Mouse (Mus musculus): ENCODE measurements around the gene Actr8. TPM values are rescaled to one million over a fixed set of nuclear protein-coding genes. Genes with fewer than 3 reads are reported as not detected.

The Actr8 gene
- polyA plus RNA-seq, 1 experiment from 2014 or later, result 60.0 TPM

DNA sequence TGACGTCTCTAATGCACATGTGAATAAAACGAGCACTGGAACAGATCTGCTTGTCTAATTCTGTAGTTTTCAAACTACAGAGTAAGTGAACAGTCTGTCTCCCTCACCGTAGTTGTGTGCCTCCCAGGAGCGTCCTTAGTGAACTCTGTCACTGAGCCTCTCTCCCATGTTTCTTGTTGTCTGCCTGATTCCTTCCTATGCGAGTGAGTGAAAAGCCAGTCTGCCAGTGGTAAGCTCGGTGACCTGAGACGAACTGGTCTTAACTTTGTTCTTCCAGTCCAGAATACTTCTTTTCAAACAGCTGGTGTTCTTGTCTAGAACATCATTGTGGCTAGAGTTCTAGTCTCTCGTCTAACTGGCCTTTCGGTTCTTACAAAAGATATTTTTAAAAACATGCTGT lies 9.6 kb downstream of the Actr8 start:
- no peak overlapping the region for H3K9ac ChIP-seq
- H3K4me1 ChIP-seq (replicated peaks; ENCODE audit: control insufficient read depth, insufficient read depth, low read length), result no peaks in the 10 kb centered on the region
- peaks cover 100% of the 10 kb centered on the region for H3K36me3 ChIP-seq (replicated peaks; ENCODE audit: control insufficient read depth, insufficient read depth)
- H3K9me3 ChIP-seq (ENCODE audit: control insufficient read depth, low read length), result no peaks in the 10 kb centered on the region
- whole genome bisulfite sequencing, result 95% methylated on average over 9 of the region's 9 CpGs
- H3K4me3 ChIP-seq (replicated peaks; ENCODE audit: low read length), result no peak overlapping the region
- ATAC-seq (ENCODE audit: low FRiP score) (no peak), DNase-seq (ENCODE audit: low spot score) (no peak)
- H3K4me2 ChIP-seq (replicated peaks), result no peak overlapping the region
- H3K27me3 ChIP-seq (ENCODE audit: control insufficient read depth, insufficient read depth, low read length), result no peaks in the 10 kb centered on the region
- no peak overlapping the region for H3K27ac ChIP-seq

DNA sequence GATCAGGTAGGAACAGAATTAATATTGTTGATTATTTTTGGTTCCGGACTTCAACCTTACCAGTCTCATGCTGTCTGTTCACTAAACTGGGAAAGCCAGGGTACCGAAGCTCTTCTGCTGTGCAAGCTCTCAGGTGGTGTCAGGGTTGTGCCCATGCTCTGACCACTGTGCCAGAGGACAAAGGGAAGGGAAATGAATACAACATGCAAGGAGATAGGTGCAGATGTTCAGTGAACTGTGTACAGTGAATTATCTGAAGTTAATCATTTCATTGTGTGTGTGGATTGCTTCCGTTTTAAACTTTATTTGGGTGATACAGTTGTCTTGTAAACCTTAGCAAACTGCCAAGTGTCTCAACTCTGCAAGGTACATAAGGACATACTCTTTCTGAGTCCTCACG lies 10.2 kb downstream of the Actr8 start:
- Histone ChIP-seq H3K9me3 (ENCODE audit: control insufficient read depth, low read length) (no peaks in the 10 kb centered on the region), H3K4me1 (replicated peaks; ENCODE audit: control insufficient read depth, insufficient read depth, low read length) (no peaks in the 10 kb centered on the region), H3K27ac (no peak overlapping the region), H3K27me3 (ENCODE audit: control insufficient read depth, insufficient read depth, low read length) (no peaks in the 10 kb centered on the region), H3K4me2 (replicated peaks) (no peak overlapping the region), H3K9ac (no peak overlapping the region), H3K4me3 (replicated peaks; ENCODE audit: low read length) (no peak overlapping the region), H3K36me3 (replicated peaks; ENCODE audit: control insufficient read depth, insufficient read depth) (peaks cover 100% of the 10 kb centered on the region)
- WGBS, result 95% methylated on average over 4 of the region's 4 CpGs
- ATAC-seq (ENCODE audit: low FRiP score), result no peak
- no peak for DNase-seq (ENCODE audit: low spot score)

DNA sequence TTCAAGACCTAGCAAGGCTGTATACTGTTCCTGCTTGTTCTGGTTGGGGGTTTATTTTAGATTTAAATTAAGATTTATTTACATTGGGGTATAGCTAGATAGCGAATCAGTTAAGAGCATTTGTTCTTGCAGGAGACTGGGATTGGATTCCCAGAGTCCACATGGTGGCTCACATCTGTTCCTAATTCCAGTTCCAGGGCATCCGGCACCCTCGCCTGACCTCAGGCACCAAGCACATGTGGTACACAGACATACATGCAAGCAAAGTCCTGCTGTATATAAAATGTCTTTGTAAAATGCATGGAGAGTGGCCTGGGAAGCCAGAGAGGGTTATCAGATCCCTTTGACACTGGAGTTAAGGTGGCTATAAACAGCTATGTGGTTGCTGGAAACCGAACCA lies 16.8 kb downstream of the Actr8 start:
- Histone ChIP-seq H3K9ac (no peak overlapping the region), H3K36me3 (replicated peaks; ENCODE audit: control insufficient read depth, insufficient read depth) (peaks cover 77% of the 10 kb centered on the region), H3K27me3 (ENCODE audit: control insufficient read depth, insufficient read depth, low read length) (no peaks in the 10 kb centered on the region), H3K27ac (no peak overlapping the region), H3K4me2 (replicated peaks) (no peak overlapping the region), H3K4me1 (replicated peaks; ENCODE audit: control insufficient read depth, insufficient read depth, low read length) (no peaks in the 10 kb centered on the region), H3K4me3 (replicated peaks; ENCODE audit: low read length) (no peak overlapping the region), H3K9me3 (ENCODE audit: control insufficient read depth, low read length) (no peaks in the 10 kb centered on the region)
- DNase-seq (ENCODE audit: low spot score) (no peak), ATAC-seq (ENCODE audit: low FRiP score) (no peak)
- 90% methylated on average over 4 of the region's 4 CpGs for WGBS

DNA sequence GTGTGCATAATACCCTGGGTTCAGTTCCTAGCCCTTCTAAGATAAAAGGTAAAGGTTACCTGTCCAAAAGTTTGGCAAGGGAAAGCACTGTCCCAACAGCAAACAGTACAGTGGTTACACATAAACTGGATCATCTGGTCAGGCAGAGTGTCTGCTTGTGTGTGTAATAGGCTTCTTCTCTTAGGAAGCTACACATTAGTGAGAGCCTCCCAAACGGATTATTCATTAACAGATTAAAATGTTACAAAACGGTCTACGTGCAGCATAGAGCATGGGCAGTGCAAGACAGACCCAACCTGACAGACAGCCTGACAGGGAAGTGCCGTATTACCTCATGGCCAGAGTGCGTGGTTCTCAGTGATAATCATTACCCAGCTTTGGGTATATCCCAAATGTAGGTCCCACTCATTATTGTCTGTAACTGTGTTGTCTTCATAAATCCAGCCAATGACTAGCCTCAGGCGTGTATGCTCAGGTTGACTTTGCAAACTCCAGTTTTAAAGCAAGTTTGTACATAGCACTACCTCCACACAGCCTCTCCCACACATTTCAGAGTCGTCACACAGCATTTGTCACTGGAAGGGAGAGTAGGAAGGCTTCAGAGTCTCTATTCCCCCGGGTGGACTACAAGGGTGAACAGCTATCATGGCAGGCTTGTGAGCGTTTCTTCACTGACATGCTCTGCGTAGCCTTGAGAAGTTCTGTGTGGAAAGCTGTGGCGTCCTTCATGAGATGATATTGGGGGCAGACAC lies 18.0 kb downstream of the Actr8 start:
- H3K36me3 ChIP-seq (replicated peaks; ENCODE audit: control insufficient read depth, insufficient read depth), result peaks cover 65% of the 10 kb centered on the region
- no peak overlapping the region for H3K27ac ChIP-seq
- H3K4me1 ChIP-seq (replicated peaks; ENCODE audit: control insufficient read depth, insufficient read depth, low read length), result no peaks in the 10 kb centered on the region
- H3K4me2 ChIP-seq (replicated peaks), result no peak overlapping the region
- H3K9me3 ChIP-seq (ENCODE audit: control insufficient read depth, low read length), result no peaks in the 10 kb centered on the region
- 94% methylated on average over 11 of the region's 11 CpGs for WGBS
- no peaks in the 10 kb centered on the region for H3K27me3 ChIP-seq (ENCODE audit: control insufficient read depth, insufficient read depth, low read length)
- ATAC-seq (ENCODE audit: low FRiP score) (no peak), DNase-seq (ENCODE audit: low spot score) (no peak)
- no peak overlapping the region for H3K4me3 ChIP-seq (replicated peaks; ENCODE audit: low read length)
- no peak overlapping the region for H3K9ac ChIP-seq

DNA sequence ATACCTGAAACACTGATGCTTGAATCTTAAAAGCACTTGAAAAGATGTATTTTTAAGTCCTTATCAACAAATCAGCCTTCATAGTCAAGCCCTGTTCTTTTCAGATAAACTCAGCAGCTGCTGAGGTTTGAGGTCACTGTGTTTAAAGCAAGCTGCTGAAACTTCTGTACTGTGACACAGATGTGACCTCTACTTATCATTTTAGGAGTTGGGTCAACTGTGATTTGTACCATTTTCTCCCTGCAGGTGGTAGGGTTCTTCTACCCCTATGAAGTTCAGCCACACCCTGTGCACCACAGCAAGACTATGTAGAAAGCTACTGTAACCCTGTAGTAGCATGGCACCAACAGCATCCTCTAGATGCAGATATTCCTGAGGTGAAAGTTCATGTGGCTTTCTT lies 19.2 kb downstream of the Actr8 start:
- no peak overlapping the region for H3K4me2 ChIP-seq (replicated peaks)
- H3K36me3 ChIP-seq (replicated peaks; ENCODE audit: control insufficient read depth, insufficient read depth), result peaks cover 53% of the 10 kb centered on the region
- H3K27me3 ChIP-seq (ENCODE audit: control insufficient read depth, insufficient read depth, low read length), result no peaks in the 10 kb centered on the region
- DNase-seq (ENCODE audit: low spot score) (no peak), ATAC-seq (ENCODE audit: low FRiP score) (no peak)
- H3K9me3 ChIP-seq (ENCODE audit: control insufficient read depth, low read length), result no peaks in the 10 kb centered on the region
- no peak overlapping the region for H3K27ac ChIP-seq
- no peak overlapping the region for H3K4me3 ChIP-seq (replicated peaks; ENCODE audit: low read length)
- H3K9ac ChIP-seq, result no peak overlapping the region
- no peaks in the 10 kb centered on the region for H3K4me1 ChIP-seq (replicated peaks; ENCODE audit: control insufficient read depth, insufficient read depth, low read length)

DNA sequence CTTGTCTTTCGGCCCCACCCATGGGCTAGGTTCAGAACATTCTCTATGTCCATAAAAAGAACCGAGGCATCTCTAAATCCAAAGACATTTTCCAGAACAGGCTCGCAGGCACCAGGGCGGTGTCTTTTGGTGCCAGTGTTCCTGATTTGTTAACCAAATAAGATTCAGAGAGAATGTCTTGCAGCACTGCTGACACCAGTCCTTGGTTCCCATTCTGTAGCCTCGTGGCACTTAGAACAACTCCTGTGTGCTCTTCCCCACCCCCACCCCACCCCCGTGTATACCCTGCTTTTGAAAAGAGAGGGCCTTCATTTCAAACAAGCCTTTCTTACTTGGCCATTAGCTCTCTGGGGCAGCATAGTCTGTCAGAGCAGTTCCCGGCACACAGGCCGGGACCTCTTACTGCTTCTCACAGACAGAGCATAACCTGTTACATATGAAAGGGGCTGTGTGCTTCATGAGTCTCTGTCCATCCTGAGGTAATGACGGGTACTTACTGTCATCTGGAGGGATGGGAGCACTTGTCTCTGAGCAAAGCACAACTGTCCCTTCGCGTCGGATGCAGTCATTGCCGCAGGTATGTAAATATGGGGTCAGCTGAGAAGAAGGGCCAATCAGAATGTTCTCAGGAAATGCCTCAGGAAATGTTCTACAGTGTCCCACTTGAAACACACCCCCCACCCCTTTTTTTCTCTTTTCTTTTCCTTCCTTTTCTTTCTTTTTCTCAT lies 20.8 kb downstream of the Actr8 start:
- Histone ChIP-seq H3K4me2 (replicated peaks) (no peak overlapping the region), H3K4me1 (replicated peaks; ENCODE audit: control insufficient read depth, insufficient read depth, low read length) (no peaks in the 10 kb centered on the region), H3K27me3 (ENCODE audit: control insufficient read depth, insufficient read depth, low read length) (no peaks in the 10 kb centered on the region), H3K27ac (no peak overlapping the region), H3K36me3 (replicated peaks; ENCODE audit: control insufficient read depth, insufficient read depth) (peaks cover 38% of the 10 kb centered on the region), H3K9ac (no peak overlapping the region), H3K4me3 (replicated peaks; ENCODE audit: low read length) (no peak overlapping the region), H3K9me3 (ENCODE audit: control insufficient read depth, low read length) (no peaks in the 10 kb centered on the region)
- no peak for DNase-seq (ENCODE audit: low spot score)
- WGBS, result 75% methylated on average over 13 of the region's 13 CpGs
- ATAC-seq (ENCODE audit: low FRiP score), result no peak

DNA sequence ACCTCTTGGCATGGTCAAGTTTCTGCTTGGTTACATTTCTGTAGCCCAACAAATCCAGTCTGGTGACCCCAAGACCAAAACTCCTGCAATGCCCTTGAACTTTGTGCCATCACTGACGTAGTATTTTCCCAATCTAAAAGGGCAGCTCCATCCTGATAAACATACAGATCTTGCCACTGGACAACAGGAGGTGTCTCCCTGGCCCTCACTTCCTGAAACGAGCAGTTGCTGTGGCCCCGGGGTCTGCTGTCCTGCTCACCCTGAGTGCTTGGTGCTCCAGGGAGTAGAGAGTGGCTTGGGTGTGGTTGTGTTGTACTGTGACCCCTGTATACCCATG lies 21.3 kb downstream of the Actr8 start:
- DNase-seq (ENCODE audit: low spot score), result no peak
- no peaks in the 10 kb centered on the region for H3K9me3 ChIP-seq (ENCODE audit: control insufficient read depth, low read length)
- no peaks in the 10 kb centered on the region for H3K4me1 ChIP-seq (replicated peaks; ENCODE audit: control insufficient read depth, insufficient read depth, low read length)
- no peak for ATAC-seq (ENCODE audit: low FRiP score)
- H3K4me3 ChIP-seq (replicated peaks; ENCODE audit: low read length), result no peak overlapping the region
- H3K36me3 ChIP-seq (replicated peaks; ENCODE audit: control insufficient read depth, insufficient read depth), result peaks cover 32% of the 10 kb centered on the region
- no peak overlapping the region for H3K9ac ChIP-seq
- H3K27me3 ChIP-seq (ENCODE audit: control insufficient read depth, insufficient read depth, low read length), result no peaks in the 10 kb centered on the region
- WGBS, result 93% methylated on average over 3 of the region's 3 CpGs
- no peak overlapping the region for H3K4me2 ChIP-seq (replicated peaks)
- no peak overlapping the region for H3K27ac ChIP-seq

DNA sequence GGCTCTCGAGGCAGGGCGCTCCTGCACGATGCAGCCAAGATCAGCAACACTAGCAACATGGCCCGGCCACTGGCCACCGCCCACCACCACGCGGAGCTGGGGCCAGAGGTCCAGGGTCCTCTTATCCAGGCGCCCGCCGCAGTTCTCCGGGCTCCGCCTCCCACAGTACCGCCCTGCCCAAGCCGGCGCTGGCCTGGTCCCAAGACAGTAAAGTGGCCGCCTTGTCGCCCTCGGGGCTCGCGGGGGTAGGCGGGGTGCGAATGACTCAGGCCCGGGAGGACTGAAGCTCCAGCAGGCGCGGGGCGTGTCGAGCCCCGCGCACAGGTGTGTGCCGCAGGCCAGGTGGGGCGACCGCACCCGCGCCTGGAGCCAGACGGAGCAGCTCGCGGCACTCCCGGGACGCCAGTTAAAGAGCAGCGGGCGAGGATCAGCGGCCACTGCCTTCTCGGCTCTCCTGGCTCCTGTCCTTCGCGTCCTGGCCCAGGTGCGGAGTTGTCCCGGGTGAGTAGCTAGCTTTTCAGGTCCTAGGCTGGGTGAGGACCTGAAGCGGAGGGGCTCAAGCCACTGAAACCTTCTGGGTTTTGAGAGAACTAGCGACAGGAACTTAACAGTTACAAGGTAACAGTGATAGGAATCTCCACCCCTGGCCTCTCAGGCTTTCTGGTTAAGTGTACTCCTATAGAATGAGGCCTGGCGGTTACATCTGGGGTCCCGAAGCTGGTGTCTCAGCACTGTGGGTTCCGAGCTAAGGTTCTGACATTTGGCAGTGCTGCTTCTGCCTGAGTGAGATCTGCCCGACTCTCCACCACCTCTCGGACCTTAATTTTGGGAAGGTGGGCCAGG lies 30.8 kb downstream of the Actr8 start, which contains the start of the genes Il17rb and Chdh:
Gene Il17rb, minus strand, starts transcription at position 164 of the 843 bp plus-strand sequence.
Gene Chdh, plus strand, starts transcription at position 291 of the 843 bp plus-strand sequence.
- H3K36me3 ChIP-seq (replicated peaks; ENCODE audit: control insufficient read depth, insufficient read depth), result no peaks in the 10 kb centered on the region
- no peak within 1 kb of the TSS for H3K27ac ChIP-seq
- peak within 1 kb of the TSS; percentile 56 for H3K9ac ChIP-seq
- 10% methylated on average over 54 of the region's 54 CpGs for WGBS
- DNase-seq (ENCODE audit: low spot score), result no peak
- peak within 1 kb of the TSS; percentile 85 for H3K4me2 ChIP-seq (replicated peaks)
- H3K4me3 ChIP-seq (replicated peaks; ENCODE audit: low read length), result peak within 1 kb of the TSS; percentile 41
- no peaks in the 10 kb centered on the region for H3K9me3 ChIP-seq (ENCODE audit: control insufficient read depth, low read length)
- peaks cover 22% of the 10 kb centered on the region for H3K27me3 ChIP-seq (ENCODE audit: control insufficient read depth, insufficient read depth, low read length)
- ATAC-seq (ENCODE audit: low FRiP score), result peak; percentile 57; the same call in 1 of the 2 replicates
- peaks cover 10% of the 10 kb centered on the region; the same call in 1 of the 2 replicates for H3K4me1 ChIP-seq (replicated peaks; ENCODE audit: control insufficient read depth, insufficient read depth, low read length)

Data from hindbrain, embryonic 14.5 days (tissue).